Mouse (Mus musculus) spleen, postnatal 14 days (tissue): ENCODE data around the gene Smtnl1.
"Not testable (repeated sequence)": the region's sequence is repeated elsewhere in the genome, so short reads cannot be mapped to it uniquely, and the experiment has no call there.

Source experiments
- DNase-seq, 2 experiments: peaks; one replicate each; pipeline ENCODE4 v3.0.0; 2021 to 2022; ENCODE audit warnings: low spot score in 2 of 2

The Smtnl1 gene

DNA sequence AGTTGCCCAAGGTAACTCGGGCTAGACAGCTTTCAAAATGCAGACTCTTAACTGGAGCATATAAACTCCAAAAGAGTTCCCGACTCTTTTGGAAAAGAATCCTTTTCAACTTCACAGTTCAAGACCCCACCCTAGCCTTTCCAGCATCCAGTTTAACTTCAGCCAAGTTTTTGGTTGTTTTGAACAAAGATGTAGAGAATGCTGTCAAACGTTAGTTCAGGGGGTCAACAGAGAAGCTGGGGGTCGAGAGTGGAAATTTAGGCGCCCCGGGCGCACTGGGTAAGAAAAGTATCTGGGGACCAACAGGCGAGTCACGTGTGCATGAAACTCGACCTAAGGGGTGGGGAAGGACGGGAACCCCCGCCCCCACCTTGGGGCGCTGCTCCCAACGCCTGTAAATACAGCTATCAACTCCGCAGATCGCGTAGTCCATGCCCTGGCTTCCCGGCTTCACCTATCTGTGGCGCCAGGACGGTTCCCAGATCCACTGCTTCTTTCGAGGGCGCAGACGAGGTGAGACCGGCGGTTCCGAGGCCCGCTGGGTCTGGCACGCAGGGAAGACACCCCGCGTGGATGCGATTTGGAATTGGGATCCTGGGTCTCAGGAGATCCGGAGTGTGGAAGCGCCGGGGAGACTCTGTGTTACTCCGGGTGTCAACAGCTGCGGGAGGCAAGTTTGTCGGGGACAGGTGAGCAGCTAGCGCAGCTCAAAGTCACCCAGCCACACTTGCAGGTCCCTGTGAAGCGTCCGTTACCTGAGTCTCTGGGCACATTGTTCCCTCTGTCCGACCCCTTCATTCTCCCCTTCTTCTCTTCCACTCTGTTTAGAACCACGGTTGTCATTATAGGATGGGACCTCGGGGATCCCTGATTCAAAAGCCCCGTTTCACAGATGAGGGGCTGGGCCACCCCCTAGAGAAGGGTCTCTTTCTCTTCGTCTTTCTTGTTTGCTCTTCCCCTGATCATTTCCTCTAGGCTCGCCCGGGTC lies 16.8 kb upstream of the Smtnl1 start:
- DNase-seq = peak; percentile 57 to 60

DNA sequence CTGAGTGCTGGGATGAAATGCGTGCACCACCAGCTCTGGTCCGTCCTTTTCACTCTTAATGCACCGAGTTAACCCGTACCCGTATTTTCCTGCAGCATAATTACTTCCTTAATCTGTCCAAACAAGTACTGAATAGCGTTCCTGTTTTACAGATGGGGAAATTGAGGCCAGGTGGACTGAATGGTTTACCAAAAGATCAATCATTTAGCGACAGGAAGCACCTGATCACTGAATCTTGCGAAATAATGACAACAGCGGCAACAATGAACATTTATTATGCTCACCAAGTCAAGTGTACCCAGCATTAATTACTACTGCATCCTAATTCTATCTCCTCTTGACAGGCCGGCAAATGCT lies 16.1 kb upstream of the Smtnl1 start, which contains the start of gene Slc43a1:
Gene Slc43a1 (plus strand): TSS at position 258 of the 357 bp plus-strand sequence.
- DNase-seq = no peak

- no peak for DNase-seq
These were observed 15.6 kb upstream of the Smtnl1 start for GRCm38 (mm10) chr2:84837817-84838592.

- peak in 1 of 2 experiments; percentile 28 for DNase-seq
These were observed 14.7 kb upstream of the Smtnl1 start for GRCm38 (mm10) chr2:84837107-84837506.

GRCm38 (mm10) chr2:84831666-84832391 lies 9.4 kb upstream of the Smtnl1 start:
- peak; percentile 66 to 87 for DNase-seq

GRCm38 (mm10) chr2:84827283-84827920 lies 5.0 kb upstream of the Smtnl1 start:
- peak in 1 of 2 experiments; percentile 37 for DNase-seq

DNA sequence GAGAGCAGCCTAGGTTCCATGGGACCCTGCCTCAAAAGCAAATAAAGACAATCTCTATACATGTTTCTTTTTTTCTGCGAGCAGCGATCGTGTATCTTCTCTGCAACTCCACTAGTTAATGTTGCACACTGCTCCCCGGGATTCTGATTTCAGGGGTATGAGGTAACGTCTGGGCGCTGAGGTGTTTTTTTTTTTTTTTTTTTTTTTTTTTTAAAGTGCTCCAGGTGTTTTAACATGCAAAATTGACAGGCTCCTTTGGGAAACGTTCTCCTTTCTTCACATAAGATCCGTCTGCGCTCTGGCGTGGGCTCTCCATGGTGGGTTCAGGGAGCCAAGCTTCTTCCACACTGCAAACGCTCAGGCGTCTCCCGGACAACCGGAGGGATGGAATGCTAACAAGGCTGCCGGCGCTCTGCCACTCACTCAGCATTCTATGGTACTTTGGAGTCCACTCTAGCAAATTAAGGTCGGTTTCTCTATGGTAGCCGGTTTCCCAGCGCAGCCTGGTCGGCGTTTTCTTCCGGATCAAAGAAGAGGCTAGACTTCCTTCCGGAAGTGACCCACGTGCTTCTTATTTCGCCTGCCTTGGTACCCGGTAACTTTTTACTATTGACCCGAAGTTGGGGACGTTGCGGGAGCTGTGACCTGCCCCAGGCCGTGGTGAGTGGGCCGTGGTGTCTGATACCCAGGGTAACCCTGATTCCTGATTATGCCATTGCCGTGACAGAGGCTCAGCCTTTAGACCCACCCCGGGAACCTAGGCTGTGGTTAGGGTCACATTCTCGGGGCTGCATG lies 4.2 kb upstream of the Smtnl1 start, which contains the start of gene Timm10:
Gene Timm10 (plus strand): TSS at position 510 of the 795 bp plus-strand sequence.
- DNase-seq = peak; percentile 59 to 69

GRCm38 (mm10) chr2:84823237-84823636 lies 785 bp upstream of the Smtnl1 start:
- DNase-seq = no peak

- DNase-seq = no peak
These were observed 2.6 kb downstream of the Smtnl1 start for GRCm38 (mm10) chr2:84819861-84820260.

DNA sequence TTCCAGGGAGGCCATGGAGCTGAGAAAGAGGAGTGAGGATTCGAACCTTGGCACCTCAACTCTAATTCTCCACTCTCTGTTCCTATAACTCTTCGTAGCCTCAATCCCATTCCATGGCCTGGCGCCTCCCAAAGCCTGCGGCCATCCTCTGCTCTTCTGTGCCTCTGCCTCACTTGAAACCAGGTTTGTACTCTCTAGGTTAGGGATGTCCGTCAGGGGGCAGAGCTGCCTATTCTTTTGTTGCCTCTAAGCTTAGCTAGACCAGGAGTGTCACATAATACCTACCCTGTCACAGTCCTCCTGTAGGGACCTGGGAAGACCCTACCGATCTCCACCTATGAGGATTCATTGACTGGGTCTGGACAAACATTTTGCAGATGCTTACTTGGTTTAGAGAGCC lies 9.8 kb downstream of the Smtnl1 start:
- no peak for DNase-seq

GRCm38 (mm10) chr2:84811880-84812279 lies 10.6 kb downstream of the Smtnl1 start:
- DNase-seq = peak; percentile 72 to 81

GRCm38 (mm10) chr2:84810886-84811577 lies 11.4 kb downstream of the Smtnl1 start:
- peak; percentile 80 to 81 for DNase-seq

- DNase-seq = no peak
These were observed 11.9 kb downstream of the Smtnl1 start for GRCm38 (mm10) chr2:84810526-84810885.

DNA sequence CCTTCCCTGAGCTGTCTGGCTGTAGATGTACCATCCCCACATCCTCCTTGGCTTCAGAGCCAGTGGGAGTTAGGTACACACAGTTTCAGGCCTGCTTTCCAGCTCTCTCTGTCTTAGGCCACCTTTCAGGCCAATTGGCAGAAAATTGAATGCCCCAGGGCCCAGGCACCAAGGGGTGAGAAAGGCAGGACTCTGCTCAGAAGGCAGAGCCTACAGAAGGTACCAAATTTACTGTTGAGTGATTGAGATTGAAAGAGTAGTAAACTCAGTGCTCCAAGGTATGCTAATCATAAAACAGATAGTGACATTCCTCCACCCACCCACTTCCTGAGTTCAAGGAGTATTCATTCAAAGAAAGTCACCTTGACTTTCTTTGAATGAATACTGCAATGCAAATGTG lies 13.1 kb downstream of the Smtnl1 start:
- DNase-seq = no peak

- DNase-seq = no peak
These were observed 15.9 kb downstream of the Smtnl1 start for GRCm38 (mm10) chr2:84806546-84806945.

GRCm38 (mm10) chr2:84803963-84804362 lies 18.5 kb downstream of the Smtnl1 start:
- no peak for DNase-seq

- not testable (repeated sequence) for DNase-seq
These were observed 21.2 kb downstream of the Smtnl1 start for GRCm38 (mm10) chr2:84801223-84801622.

DNA sequence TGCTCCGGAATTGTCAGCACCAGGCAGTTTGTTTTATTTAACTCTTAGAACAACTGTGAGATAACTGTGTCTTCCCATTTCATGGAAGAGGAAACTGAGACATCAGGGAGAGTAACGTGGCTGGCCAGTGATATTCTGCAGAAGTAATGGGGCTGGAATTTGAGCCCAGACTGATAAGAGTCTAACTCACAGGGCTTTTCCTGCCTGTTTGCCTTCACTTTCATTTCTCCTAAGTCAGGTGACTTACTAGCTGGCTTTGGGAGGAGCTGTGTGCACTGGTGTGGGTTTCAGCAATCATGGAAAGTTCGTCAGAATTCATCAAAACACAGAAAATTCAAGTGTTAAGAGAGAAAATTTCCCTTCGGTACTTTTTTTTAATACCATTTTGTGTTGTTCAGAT lies 22.1 kb downstream of the Smtnl1 start:
- no peak for DNase-seq

GRCm38 (mm10) chr2:84799041-84799561 lies 23.4 kb downstream of the Smtnl1 start:
- peak; percentile 49 to 61 for DNase-seq
